In genomic region chr17:57251431-57251830, GRCm38 (mm10) we compare ENCODE assay signal across 22 mouse cellular contexts. TPM values are rescaled to one million over a fixed set of nuclear protein-coding genes. Genes with fewer than 3 reads are reported as not detected.
DNase-seq lines count a peak whose midpoint lies in the region; ATAC-seq and TF ChIP-seq lines count a peak whose summit lies in the region.
"Had no signal": no experiment of that assay in that cellular context is flagged by ENCODE, and none has a peak within 500 bp of the region (broad histone marks: within the 10 kb centered on the region; RNA-seq: fewer than 3 reads in every experiment).

No protein-coding gene starts in this region.

- no peak overlapping the region; the same call in 1 of the 2 replicates for H3K27ac ChIP-seq in heart, adult 2 months
- no peak overlapping the region for H3K27ac ChIP-seq in kidney, postnatal 0 days
- H3K27ac ChIP-seq in kidney, embryonic 16.5 days (ENCODE audit: low read length): no peak overlapping the region
- no peak overlapping the region for H3K27ac ChIP-seq in embryonic facial prominence, embryonic 15.5 days (replicated peaks)
- H3K27ac ChIP-seq in forebrain, embryonic 15.5 days (replicated peaks): no peak overlapping the region
- H3K27ac ChIP-seq: forebrain, embryonic 13.5 days; liver, embryonic 15.5 days; midbrain, embryonic 12.5 days; neural tube, embryonic 15.5 days had no signal

- H3K79me2 ChIP-seq in heart, adult 2 months (replicated peaks; ENCODE audit: control insufficient read depth, insufficient read depth, low read length): no peaks in the 10 kb centered on the region

- intact Hi-C loops in heart, adult 2 months (cut with DNase I): no loop called here

- H3K4me2 ChIP-seq in kidney, postnatal 0 days (ENCODE audit: low read length): peak overlapping the region; percentile 96; the same call in 1 of the 2 replicates
- H3K4me2 ChIP-seq in kidney, embryonic 16.5 days (replicated peaks; ENCODE audit: low read depth, low read length): no peak overlapping the region
- peak overlapping the region; percentile 84; the same call in 1 of the 2 replicates for H3K4me2 ChIP-seq in embryonic facial prominence, embryonic 15.5 days (replicated peaks)
- H3K4me2 ChIP-seq in forebrain, embryonic 15.5 days (replicated peaks): no peak overlapping the region

- ATAC-seq in kidney, postnatal 0 days (replicated peaks; ENCODE audit: low FRiP score, low read depth): no peak
- ATAC-seq in kidney, embryonic 16.5 days (ENCODE audit: low FRiP score, low TSS enrichment): no peak
- no peak for ATAC-seq in embryonic facial prominence, embryonic 15.5 days (ENCODE audit: insufficient number of reproducible peaks, low FRiP score, low TSS enrichment, low read depth)
- ATAC-seq in forebrain, embryonic 15.5 days (replicated peaks): no peak
- ATAC-seq: activated CD4-positive, CD25-positive, alpha-beta regulatory T cell, adult 4 months; forebrain, embryonic 13.5 days had no signal

- H3K9ac ChIP-seq in heart, adult 2 months (ENCODE audit: low read depth, low read length): no peak overlapping the region
- no peak overlapping the region for H3K9ac ChIP-seq in kidney, postnatal 0 days (ENCODE audit: low read depth, low read length)
- no peak overlapping the region for H3K9ac ChIP-seq in kidney, embryonic 16.5 days (replicated peaks; ENCODE audit: low read length)
- H3K9ac ChIP-seq in embryonic facial prominence, embryonic 15.5 days: no peak overlapping the region
- H3K9ac ChIP-seq in forebrain, embryonic 15.5 days (replicated peaks): no peak overlapping the region
- H3K9ac ChIP-seq: liver, embryonic 15.5 days; midbrain, embryonic 12.5 days had no signal

- DNase-seq in heart, adult 11 months: peak; percentile 73
- DNase-seq in heart, adult 2 months: no peak
- DNase-seq in kidney, postnatal 0 days (ENCODE audit: low spot score): no peak
- DNase-seq in embryo, embryonic 10.5 days (ENCODE audit: low spot score): no peak
- DNase-seq: adrenal gland, postnatal 25 days; cerebellum, adult 18-20 months; heart, postnatal 36 days; kidney, adult 9 months; left cerebral cortex, postnatal 4 days; right cerebral cortex, postnatal 4 days; thymus, adult 18-20 months had no signal

- no peak for TF ChIP-seq CTCF in heart, adult 2 months (IDR thresholded peaks at IDR 0.05)
- TF ChIP-seq CTCF in kidney, postnatal 0 days (IDR thresholded peaks at IDR 0.05; ENCODE audit: low read depth): no peak
- TF ChIP-seq CTCF in E14TG2a.4 (conservative IDR thresholded peaks at IDR 0.05; ENCODE audit: low read length): no peak

- no peaks in the 10 kb centered on the region for H3K27me3 ChIP-seq in heart, adult 2 months (ENCODE audit: control insufficient read depth, insufficient read depth, low read length)
- H3K27me3 ChIP-seq in kidney, postnatal 0 days (ENCODE audit: insufficient read depth, low read length): no peaks in the 10 kb centered on the region
- no peaks in the 10 kb centered on the region for H3K27me3 ChIP-seq in kidney, embryonic 16.5 days (ENCODE audit: insufficient read depth, low read length)
- H3K27me3 ChIP-seq in E14TG2a.4 (ENCODE audit: insufficient read depth, low read length): no peaks in the 10 kb centered on the region
- H3K27me3 ChIP-seq in embryonic facial prominence, embryonic 15.5 days: no peaks in the 10 kb centered on the region
- no peaks in the 10 kb centered on the region for H3K27me3 ChIP-seq in forebrain, embryonic 15.5 days
- H3K27me3 ChIP-seq: forebrain, embryonic 13.5 days; midbrain, embryonic 12.5 days; neural tube, embryonic 15.5 days had no signal

- TF ChIP-seq POLR2A in heart, adult 2 months (IDR thresholded peaks at IDR 0.05; ENCODE audit: insufficient read depth, low read depth, low read length): no peak

- 95% methylated on average over 3 of the region's 3 CpGs for WGBS in heart, adult 2 months
- 94% methylated on average over 3 of the region's 3 CpGs for WGBS in kidney, postnatal 0 days
- 96% methylated on average over 3 of the region's 3 CpGs for WGBS in kidney, embryonic 16.5 days
- 94% methylated on average over 3 of the region's 3 CpGs for WGBS in embryonic facial prominence, embryonic 15.5 days
- WGBS in forebrain, embryonic 15.5 days: 93% methylated on average over 3 of the region's 3 CpGs

- no peak overlapping the region for H3K4me3 ChIP-seq in heart, adult 2 months
- H3K4me3 ChIP-seq in kidney, postnatal 0 days (replicated peaks; ENCODE audit: low read depth, low read length): no peak overlapping the region
- H3K4me3 ChIP-seq in kidney, embryonic 16.5 days (ENCODE audit: low read length): no peak overlapping the region
- H3K4me3 ChIP-seq in E14TG2a.4 (replicated peaks; ENCODE audit: low read length): peak overlapping the region; percentile 97
- H3K4me3 ChIP-seq in embryonic facial prominence, embryonic 15.5 days (replicated peaks): no peak overlapping the region
- H3K4me3 ChIP-seq in forebrain, embryonic 15.5 days: no peak overlapping the region

- no peak for TF ChIP-seq EP300 in heart, adult 2 months (IDR thresholded peaks at IDR 0.05; ENCODE audit: insufficient read depth, low read depth, low read length)

- no peaks in the 10 kb centered on the region for H3K9me3 ChIP-seq in kidney, postnatal 0 days (replicated peaks; ENCODE audit: low read length)
- H3K9me3 ChIP-seq in kidney, embryonic 16.5 days (ENCODE audit: low read length): no peaks in the 10 kb centered on the region
- no peaks in the 10 kb centered on the region for H3K9me3 ChIP-seq in E14TG2a.4 (ENCODE audit: low read length)
- H3K9me3 ChIP-seq in embryonic facial prominence, embryonic 15.5 days (replicated peaks): no peaks in the 10 kb centered on the region
- H3K9me3 ChIP-seq in forebrain, embryonic 15.5 days: no peaks in the 10 kb centered on the region
- H3K9me3 ChIP-seq: forebrain, embryonic 13.5 days; liver, embryonic 15.5 days; midbrain, embryonic 12.5 days; neural tube, embryonic 15.5 days had no signal

- H3K4me1 ChIP-seq in heart, adult 2 months (ENCODE audit: control insufficient read depth, insufficient read depth, low read length): peaks cover 4% of the 10 kb centered on the region
- H3K4me1 ChIP-seq in kidney, postnatal 0 days (replicated peaks; ENCODE audit: insufficient read depth, low read length): peaks cover 11% of the 10 kb centered on the region
- peaks cover 12% of the 10 kb centered on the region for H3K4me1 ChIP-seq in kidney, embryonic 16.5 days (ENCODE audit: insufficient read depth, low read length)
- H3K4me1 ChIP-seq in E14TG2a.4 (replicated peaks; ENCODE audit: low read depth, low read length): peaks cover 66% of the 10 kb centered on the region
- peaks cover 18% of the 10 kb centered on the region for H3K4me1 ChIP-seq in embryonic facial prominence, embryonic 15.5 days
- peaks cover 34% of the 10 kb centered on the region for H3K4me1 ChIP-seq in forebrain, embryonic 15.5 days

- H3K36me3 ChIP-seq in heart, adult 2 months (ENCODE audit: control insufficient read depth, insufficient read depth, low read length): peaks cover 4% of the 10 kb centered on the region
- H3K36me3 ChIP-seq in kidney, postnatal 0 days (ENCODE audit: insufficient read depth, low read length): peaks cover 20% of the 10 kb centered on the region; the same call in 1 of the 2 replicates
- H3K36me3 ChIP-seq in kidney, embryonic 16.5 days (ENCODE audit: insufficient read depth, low read length): peaks cover 26% of the 10 kb centered on the region
- H3K36me3 ChIP-seq in E14TG2a.4 (ENCODE audit: insufficient read depth, low read length): peaks cover 55% of the 10 kb centered on the region
- peaks cover 34% of the 10 kb centered on the region for H3K36me3 ChIP-seq in embryonic facial prominence, embryonic 15.5 days
- H3K36me3 ChIP-seq in forebrain, embryonic 15.5 days: no peaks in the 10 kb centered on the region; the same call in 1 of the 2 replicates
- H3K36me3 ChIP-seq: neural tube, embryonic 15.5 days had no signal

RNA-seq across cellular contexts. Expression of gene Trip10, which starts 2.2 kb away (rescaled TPM):
- total RNA-seq in heart, adult 2 months (2021): 100 to 1,000 TPM; 107 to 128 TPM
- polyA plus RNA-seq in heart, adult 2 months (2012; rRNA removed): 69.0 and 83.2 TPM in 2 replicates
- polyA plus RNA-seq in kidney, postnatal 0 days (2015; fragmentation: Nextera tagmentation; extraction: Ambion mirVana): 40.8 and 43.6 TPM in 2 replicates
- 52.6 and 55.0 TPM in 2 replicates for polyA plus RNA-seq in kidney, embryonic 16.5 days (2015; fragmentation: Nextera tagmentation; extraction: Ambion mirVana)
- polyA plus RNA-seq in embryonic facial prominence, embryonic 15.5 days (2015; fragmentation: Nextera tagmentation; extraction: Ambion mirVana): 36.8 and 41.7 TPM in 2 replicates
- 12.4 and 15.4 TPM in 2 replicates for polyA plus RNA-seq in forebrain, embryonic 15.5 days (2015; fragmentation: Nextera tagmentation; extraction: Ambion mirVana)

RNA-seq across cellular contexts. Expression of gene Gpr108, which starts 3.2 kb away (rescaled TPM):
- total RNA-seq in heart, adult 2 months (2021): 10 to 100 TPM; 27.8 to 32.7 TPM
- polyA plus RNA-seq in heart, adult 2 months (2012; rRNA removed): 37.9 and 48.3 TPM in 2 replicates
- polyA plus RNA-seq in kidney, postnatal 0 days (2015; fragmentation: Nextera tagmentation; extraction: Ambion mirVana): 37.6 and 40.4 TPM in 2 replicates
- 39.0 and 42.8 TPM in 2 replicates for polyA plus RNA-seq in kidney, embryonic 16.5 days (2015; fragmentation: Nextera tagmentation; extraction: Ambion mirVana)
- 39.4 and 41.7 TPM in 2 replicates for polyA plus RNA-seq in embryonic facial prominence, embryonic 15.5 days (2015; fragmentation: Nextera tagmentation; extraction: Ambion mirVana)
- 17.0 and 17.7 TPM in 2 replicates for polyA plus RNA-seq in forebrain, embryonic 15.5 days (2015; fragmentation: Nextera tagmentation; extraction: Ambion mirVana)

RNA-seq across cellular contexts. Expression of gene C3, which starts 23.5 kb away (rescaled TPM):
- 10 to 100 TPM; 91.5 to 91.6 TPM for total RNA-seq in heart, adult 2 months (2021)
- polyA plus RNA-seq in heart, adult 2 months (2012; rRNA removed): 119 and 160 TPM in 2 replicates
- polyA plus RNA-seq in kidney, postnatal 0 days (2015; fragmentation: Nextera tagmentation; extraction: Ambion mirVana): 2.0 and 2.9 TPM in 2 replicates
- 1.1 and 2.4 TPM in 2 replicates for polyA plus RNA-seq in kidney, embryonic 16.5 days (2015; fragmentation: Nextera tagmentation; extraction: Ambion mirVana)
- polyA plus RNA-seq in embryonic facial prominence, embryonic 15.5 days (2015; fragmentation: Nextera tagmentation; extraction: Ambion mirVana): 1.0 and 1.8 TPM in 2 replicates
- 0.59 and 0.93 TPM in 2 replicates for polyA plus RNA-seq in forebrain, embryonic 15.5 days (2015; fragmentation: Nextera tagmentation; extraction: Ambion mirVana)

RNA-seq across cellular contexts. Expression of gene Vav1, which starts 27.5 kb away (rescaled TPM):
- total RNA-seq in heart, adult 2 months (2021): 1 to 10 TPM; 1.9 to 2.2 TPM
- 1.8 and 2.0 TPM in 2 replicates for polyA plus RNA-seq in heart, adult 2 months (2012; rRNA removed)
- 0.87 and 1.1 TPM in 2 replicates for polyA plus RNA-seq in kidney, postnatal 0 days (2015; fragmentation: Nextera tagmentation; extraction: Ambion mirVana)
- polyA plus RNA-seq in kidney, embryonic 16.5 days (2015; fragmentation: Nextera tagmentation; extraction: Ambion mirVana): 1.4 and 2.0 TPM in 2 replicates
- 4.3 and 4.4 TPM in 2 replicates for polyA plus RNA-seq in embryonic facial prominence, embryonic 15.5 days (2015; fragmentation: Nextera tagmentation; extraction: Ambion mirVana)
- polyA plus RNA-seq in forebrain, embryonic 15.5 days (2015; fragmentation: Nextera tagmentation; extraction: Ambion mirVana): 1.2 and 1.5 TPM in 2 replicates

RNA-seq across cellular contexts. Expression of gene Tnfsf14, which starts 57.5 kb away (rescaled TPM):
- total RNA-seq in heart, adult 2 months (2021): under 1 TPM; 0.11 to 0.13 TPM
- 0.18 TPM in 2 replicates for polyA plus RNA-seq in heart, adult 2 months (2012; rRNA removed)
- 0.08 and 0.09 TPM in 2 replicates for polyA plus RNA-seq in kidney, postnatal 0 days (2015; fragmentation: Nextera tagmentation; extraction: Ambion mirVana)
- 0.09 and 0.19 TPM in 2 replicates for polyA plus RNA-seq in kidney, embryonic 16.5 days (2015; fragmentation: Nextera tagmentation; extraction: Ambion mirVana)
- 0.28 TPM in 1 of 2 replicates, not detected in the other for polyA plus RNA-seq in embryonic facial prominence, embryonic 15.5 days (2015; fragmentation: Nextera tagmentation; extraction: Ambion mirVana)
- polyA plus RNA-seq in forebrain, embryonic 15.5 days (2015; fragmentation: Nextera tagmentation; extraction: Ambion mirVana): not detected in 2 replicates
- total RNA-seq: adrenal gland, postnatal 25 days; heart, postnatal 36 days; layer of hippocampus, adult 18-20 months; left cerebral cortex, adult 18-20 months; left cerebral cortex, postnatal 4 days had no signal
- polyA plus RNA-seq: forebrain, embryonic 13.5 days; neural tube, embryonic 15.5 days had no signal

Comparison
In these comparisons a context has a peak if more than half of its experiments do, and no peak if none do; other contexts are left out.
1. H3K4me2 ChIP-seq: peak in kidney, postnatal 0 days (single experiment) and embryonic facial prominence, embryonic 15.5 days (single experiment); none in kidney, embryonic 16.5 days (single experiment) and forebrain, embryonic 15.5 days (single experiment).
2. RNA of gene C3, which starts 23.5 kb away (polyA plus RNA-seq): 119 to 160 TPM in heart, adult 2 months; 2.0 to 2.9 TPM in kidney, postnatal 0 days, 1.1 to 2.4 TPM in kidney, embryonic 16.5 days, 1.0 to 1.8 TPM in embryonic facial prominence, embryonic 15.5 days and 0.59 to 0.93 TPM in forebrain, embryonic 15.5 days; every median in the first group is over 10 times any median in the second.